Mouse (Mus musculus) C3H10T1/2 (cell line): ENCODE data around the gene Ankmy2. TPM values are rescaled to one million over a fixed set of nuclear protein-coding genes. Genes with fewer than 3 reads are reported as not detected.

Source experiments
- polyA plus RNA-seq, 2 experiments: library from polyadenylated mRNA; unstranded; fragments of >200 nt; fragmentation: generic; extraction: Trizol; gene quantifications; one replicate each; pipeline ENCODE4 v1.2.1; 2012; ENCODE audit warnings: missing spikeins in 2 of 2

The Ankmy2 gene
- 10 to 100 TPM in 1 of 2 experiments, 1 to 10 TPM in 1; 2.4 to 20.8 TPM for polyA plus RNA-seq

GRCm38 (mm10) chr12:36156637-36157303 lies at the start of gene Ankmy2:
TSS of gene Ankmy2 (plus strand) at chr12:36157114.

GRCm38 (mm10) chr12:36157638-36158308 lies 859 bp downstream of the Ankmy2 start, which contains the start of gene Bzw2:
TSS of gene Bzw2 (minus strand) at chr12:36158080.

Other genes with a start within 250 kb of the Ankmy2 start
- not detected for gene Agr3, start 231.5 kb upstream of the Ankmy2 start, polyA plus RNA-seq
- not detected for gene Agr2, start 164.2 kb upstream of the Ankmy2 start, polyA plus RNA-seq
- gene Tspan13, start 114.6 kb upstream of the Ankmy2 start, polyA plus RNA-seq = 1 to 10 TPM in 1 of 2 experiments, under 1 TPM in 1; 0.46 to 2.1 TPM
- 10 to 100 TPM; 19.8 to 37.7 TPM for gene Bzw2, start 966 bp downstream of the Ankmy2 start, polyA plus RNA-seq
- gene Lrrc72, start 96.3 kb downstream of the Ankmy2 start, polyA plus RNA-seq = not detected
- gene Sostdc1, start 157.0 kb downstream of the Ankmy2 start, polyA plus RNA-seq = not detected
- under 1 TPM; 0.11 to 0.52 TPM for gene Ispd, start 224.3 kb downstream of the Ankmy2 start, polyA plus RNA-seq
- 1 to 10 TPM in 1 of 2 experiments, under 1 TPM in 1; 0.51 to 1.2 TPM for gene D630036H23Rik, start 225.1 kb downstream of the Ankmy2 start, polyA plus RNA-seq